Mouse (Mus musculus) bone marrow, adult 2 months (tissue): ENCODE results near the gene Ttc13.

Source experiments
- CTCF ChIP-seq: fragments of 200-500 bp; IDR thresholded peaks from 2 replicates; pipeline ENCODE4 v1.5.1; 2011; ENCODE audit warnings: low read length, control low read depth; ENCODE audit not compliant: control insufficient read depth, insufficient read depth
- POLR2A ChIP-seq: fragments of 200-500 bp; IDR thresholded peaks from 2 replicates; pipeline ENCODE4 v1.6.1; 2011; ENCODE audit warnings: low read depth, mild to moderate bottlenecking, control low read depth, low read length, borderline replicate concordance; ENCODE audit not compliant: control insufficient read depth

DNA sequence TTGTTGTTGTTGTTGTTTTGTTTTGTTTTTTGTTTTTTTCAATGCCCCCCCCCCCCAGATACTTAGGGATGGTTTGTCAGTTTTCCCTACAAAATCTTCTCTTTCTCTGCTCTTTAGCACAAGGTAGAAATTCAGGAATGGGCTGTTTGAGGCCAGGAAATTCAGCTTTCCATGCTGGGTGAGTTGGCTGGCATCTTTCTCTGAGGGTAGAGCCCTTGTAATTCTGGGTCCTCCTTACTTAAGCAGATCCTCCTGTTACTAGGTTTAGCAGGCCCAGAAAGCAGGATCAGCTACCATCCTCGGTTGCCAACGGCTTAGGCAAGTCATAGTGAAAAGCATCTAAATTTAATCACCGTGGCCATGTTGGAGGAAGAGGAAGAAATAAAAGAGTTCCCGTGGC, 90.9 kb downstream of the Ttc13 start:
- TF ChIP-seq POLR2A (no peak), CTCF (no peak)
